Mouse (Mus musculus): Measurements from ENCODE around the gene Syn2. TPM values are rescaled to one million over a fixed set of nuclear protein-coding genes. Genes with fewer than 3 reads are reported as not detected.

Syn2 gene
- total and polyA plus RNA-seq, 2 experiments: 0.07 to 0.18 TPM

GRCm38 (mm10) chr6:115288223-115288622, 153.5 kb downstream of the Syn2 start:
- Histone ChIP-seq H3K79me2 (ENCODE audit: control insufficient read depth, insufficient read depth, low read length) (no peaks in the 10 kb centered on the region), H3K4me1 (ENCODE audit: control insufficient read depth, insufficient read depth, low read length) (no peaks in the 10 kb centered on the region), H3K9ac (ENCODE audit: low read depth, low read length) (no peak overlapping the region), H3K27me3 (ENCODE audit: control insufficient read depth, insufficient read depth, low read length) (no peaks in the 10 kb centered on the region), H3K27ac (replicated peaks; ENCODE audit: insufficient read depth, low read depth, low read length) (no peak overlapping the region), H3K36me3 (ENCODE audit: control insufficient read depth, insufficient read depth, low read length) (no peaks in the 10 kb centered on the region), H3K4me3 (ENCODE audit: insufficient read depth, low read depth, low read length) (no peak overlapping the region)
- TF ChIP-seq POLR2A (IDR thresholded peaks at IDR 0.05; ENCODE audit: extremely low read depth, insufficient read depth, low read length): no peak
- no peak for TF ChIP-seq CTCF (IDR thresholded peaks at IDR 0.05; ENCODE audit: low read depth, low read length)
- WGBS: 86% methylated on average over 3 of the region's 3 CpGs
- DNase-seq (ENCODE audit: extremely low read depth, low read depth, low spot score): no peak

- no peaks in the 10 kb centered on the region for H3K27me3 ChIP-seq (ENCODE audit: control insufficient read depth, insufficient read depth, low read length)
- WGBS: 90% methylated on average over 5 of the region's 5 CpGs
- no peaks in the 10 kb centered on the region for H3K79me2 ChIP-seq (ENCODE audit: control insufficient read depth, insufficient read depth, low read length)
- no peak for TF ChIP-seq CTCF (IDR thresholded peaks at IDR 0.05; ENCODE audit: low read depth, low read length)
- TF ChIP-seq POLR2A (IDR thresholded peaks at IDR 0.05; ENCODE audit: extremely low read depth, insufficient read depth, low read length): no peak
- no peak overlapping the region for H3K4me3 ChIP-seq (ENCODE audit: insufficient read depth, low read depth, low read length)
- H3K27ac ChIP-seq (replicated peaks; ENCODE audit: insufficient read depth, low read depth, low read length): no peak overlapping the region
- no peak for DNase-seq (ENCODE audit: extremely low read depth, low read depth, low spot score)
- no peaks in the 10 kb centered on the region for H3K4me1 ChIP-seq (ENCODE audit: control insufficient read depth, insufficient read depth, low read length)
- no peaks in the 10 kb centered on the region for H3K36me3 ChIP-seq (ENCODE audit: control insufficient read depth, insufficient read depth, low read length)
- H3K9ac ChIP-seq (ENCODE audit: low read depth, low read length): no peak overlapping the region
Observed at GRCm38 (mm10) chr6:115290561-115290960, 155.9 kb downstream of the Syn2 start.

- no peak overlapping the region for H3K9ac ChIP-seq (ENCODE audit: low read depth, low read length)
- H3K27ac ChIP-seq (replicated peaks; ENCODE audit: insufficient read depth, low read depth, low read length): no peak overlapping the region
- DNase-seq (ENCODE audit: extremely low read depth, low read depth, low spot score): no peak
- no peak overlapping the region for H3K4me3 ChIP-seq (ENCODE audit: insufficient read depth, low read depth, low read length)
- no peak for TF ChIP-seq POLR2A (IDR thresholded peaks at IDR 0.05; ENCODE audit: extremely low read depth, insufficient read depth, low read length)
- no peak for TF ChIP-seq CTCF (IDR thresholded peaks at IDR 0.05; ENCODE audit: low read depth, low read length)
- no peaks in the 10 kb centered on the region for H3K27me3 ChIP-seq (ENCODE audit: control insufficient read depth, insufficient read depth, low read length)
- 91% methylated on average over 2 of the region's 2 CpGs for WGBS
- no peaks in the 10 kb centered on the region for H3K4me1 ChIP-seq (ENCODE audit: control insufficient read depth, insufficient read depth, low read length)
- no peaks in the 10 kb centered on the region for H3K79me2 ChIP-seq (ENCODE audit: control insufficient read depth, insufficient read depth, low read length)
- no peaks in the 10 kb centered on the region for H3K36me3 ChIP-seq (ENCODE audit: control insufficient read depth, insufficient read depth, low read length)
Observed at GRCm38 (mm10) chr6:115291068-115291467, 156.4 kb downstream of the Syn2 start.

- H3K79me2 ChIP-seq (ENCODE audit: control insufficient read depth, insufficient read depth, low read length): no peaks in the 10 kb centered on the region
- H3K4me3 ChIP-seq (ENCODE audit: insufficient read depth, low read depth, low read length): no peak overlapping the region
- H3K27me3 ChIP-seq (ENCODE audit: control insufficient read depth, insufficient read depth, low read length): no peaks in the 10 kb centered on the region
- TF ChIP-seq CTCF (IDR thresholded peaks at IDR 0.05; ENCODE audit: low read depth, low read length): no peak
- no peak for TF ChIP-seq POLR2A (IDR thresholded peaks at IDR 0.05; ENCODE audit: extremely low read depth, insufficient read depth, low read length)
- no peak for DNase-seq (ENCODE audit: extremely low read depth, low read depth, low spot score)
- H3K9ac ChIP-seq (ENCODE audit: low read depth, low read length): no peak overlapping the region
- 96% methylated on average over 6 of the region's 6 CpGs for WGBS
- H3K4me1 ChIP-seq (ENCODE audit: control insufficient read depth, insufficient read depth, low read length): no peaks in the 10 kb centered on the region
- H3K27ac ChIP-seq (replicated peaks; ENCODE audit: insufficient read depth, low read depth, low read length): no peak overlapping the region
- H3K36me3 ChIP-seq (ENCODE audit: control insufficient read depth, insufficient read depth, low read length): no peaks in the 10 kb centered on the region
Observed at GRCm38 (mm10) chr6:115291823-115292222, 157.1 kb downstream of the Syn2 start.

GRCm38 (mm10) chr6:115292621-115293020, 157.9 kb downstream of the Syn2 start:
- TF ChIP-seq POLR2A (IDR thresholded peaks at IDR 0.05; ENCODE audit: extremely low read depth, insufficient read depth, low read length) (no peak), CTCF (IDR thresholded peaks at IDR 0.05; ENCODE audit: low read depth, low read length) (no peak)
- Histone ChIP-seq H3K4me1 (ENCODE audit: control insufficient read depth, insufficient read depth, low read length) (no peaks in the 10 kb centered on the region), H3K36me3 (ENCODE audit: control insufficient read depth, insufficient read depth, low read length) (no peaks in the 10 kb centered on the region), H3K27ac (replicated peaks; ENCODE audit: insufficient read depth, low read depth, low read length) (no peak overlapping the region), H3K79me2 (ENCODE audit: control insufficient read depth, insufficient read depth, low read length) (no peaks in the 10 kb centered on the region), H3K27me3 (ENCODE audit: control insufficient read depth, insufficient read depth, low read length) (no peaks in the 10 kb centered on the region), H3K9ac (ENCODE audit: low read depth, low read length) (no peak overlapping the region), H3K4me3 (ENCODE audit: insufficient read depth, low read depth, low read length) (no peak overlapping the region)
- DNase-seq (ENCODE audit: extremely low read depth, low read depth, low spot score): no peak
- WGBS: 68% methylated on average over 6 of the region's 6 CpGs

- DNase-seq (ENCODE audit: extremely low read depth, low read depth, low spot score): no peak
- no peak for TF ChIP-seq POLR2A (IDR thresholded peaks at IDR 0.05; ENCODE audit: extremely low read depth, insufficient read depth, low read length)
- TF ChIP-seq CTCF (IDR thresholded peaks at IDR 0.05; ENCODE audit: low read depth, low read length): no peak
- WGBS: 97% methylated on average over 2 of the region's 2 CpGs
- no peaks in the 10 kb centered on the region for H3K79me2 ChIP-seq (ENCODE audit: control insufficient read depth, insufficient read depth, low read length)
- no peak overlapping the region for H3K9ac ChIP-seq (ENCODE audit: low read depth, low read length)
- H3K4me1 ChIP-seq (ENCODE audit: control insufficient read depth, insufficient read depth, low read length): no peaks in the 10 kb centered on the region
- no peak overlapping the region for H3K4me3 ChIP-seq (ENCODE audit: insufficient read depth, low read depth, low read length)
- no peak overlapping the region for H3K27ac ChIP-seq (replicated peaks; ENCODE audit: insufficient read depth, low read depth, low read length)
- H3K27me3 ChIP-seq (ENCODE audit: control insufficient read depth, insufficient read depth, low read length): no peaks in the 10 kb centered on the region
- H3K36me3 ChIP-seq (ENCODE audit: control insufficient read depth, insufficient read depth, low read length): no peaks in the 10 kb centered on the region
Observed at GRCm38 (mm10) chr6:115293877-115294276, 159.2 kb downstream of the Syn2 start.
